Mouse (Mus musculus) erythroblast, embryonic 14.5 days (primary cell): Measurements from ENCODE around the gene Fam169b.

Experiments used
- GATA1 ChIP-seq: IDR thresholded peaks from 2 replicates; pipeline ENCODE4 v1.6.1; 2012; ENCODE audit warnings: low read length, inconsistent platforms, mixed read lengths
- TAL1 ChIP-seq: IDR thresholded peaks from 3 replicates; pipeline ENCODE4 v1.6.1; 2012; ENCODE audit warnings: low read length, inconsistent platforms, mixed read lengths

- TF ChIP-seq GATA1: no peak
- TF ChIP-seq TAL1: no peak
Observed at GRCm38 (mm10) chr7:68293997-68294789, 20.6 kb downstream of the Fam169b start.
